Mouse (Mus musculus): Measurements from ENCODE around the gene Shb.

DNA sequence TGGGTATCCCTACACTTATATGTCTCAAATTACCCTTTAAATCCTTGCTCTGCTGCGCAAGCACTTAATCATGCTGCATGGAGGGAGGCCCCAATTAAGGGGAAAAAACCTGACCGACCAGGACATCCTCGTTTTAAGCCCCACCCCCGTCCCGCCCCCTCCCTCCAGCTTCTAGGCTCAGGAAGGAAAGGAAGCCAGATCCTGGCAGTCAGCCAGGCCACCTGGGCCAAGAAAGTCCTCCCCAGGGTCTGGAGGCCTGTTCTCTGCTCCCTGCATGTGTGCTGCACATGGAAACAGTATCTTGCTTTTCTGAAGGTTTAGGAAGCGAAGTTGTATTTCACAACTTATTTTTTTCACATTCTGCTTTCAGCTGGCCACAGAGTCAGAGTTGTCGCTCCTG, at the start of gene Shb:
- no peak for TF ChIP-seq CTCF (IDR thresholded peaks at IDR 0.05; ENCODE audit: low read depth)
- TF ChIP-seq EP300 (IDR thresholded peaks at IDR 0.05; ENCODE audit: low read depth), result no peak

All from heart, postnatal 0 days (tissue).